Mouse (Mus musculus) adrenal gland, adult 2 months (tissue): ENCODE data around the gene Msmp. TPM values are rescaled to one million over a fixed set of nuclear protein-coding genes. Genes with fewer than 3 reads are reported as not detected.

ENCODE experiments used
- DNase-seq: peaks from one replicate; pipeline ENCODE4 v3.0.0; 2021
- long read RNA-seq: library from polyadenylated mRNA; stranded (forward); transcript quantifications from one replicate; pipeline ENCODE4 v2.0.0, GENCODE M21; 2021
- polyA plus RNA-seq: library from polyadenylated mRNA; depleted of rRNA; stranded (reverse); fragments of >200 nt; gene quantifications from 2 replicates; pipeline ENCODE4 v1.2.3, GENCODE M21; 2012; rRNA removed
- total RNA-seq, 2 experiments: library from RNA; stranded (reverse); gene quantifications; 2 replicates each; pipeline ENCODE4 v1.2.3; 2021

The Msmp gene
- total RNA-seq (1 to 10 TPM; 1.2 to 3.0 TPM), polyA plus RNA-seq (0.94 and 1.5 TPM in 2 replicates)
- long read RNA-seq, partial matches to known transcripts, result 0 of 3 reads
- long read RNA-seq, other reads (novel, unspliced or antisense), result 0 of 3 reads

GRCm38 (mm10) chr4:43584444-43585416 lies at the start of gene Msmp:
TSS of gene Msmp (minus strand) at chr4:43584494.
- DNase-seq, result peak; percentile 69

GRCm38 (mm10) chr4:43633736-43634135 lies 49.4 kb upstream of the Msmp start:
- no peak for DNase-seq

GRCm38 (mm10) chr4:43633296-43633695 lies 49.0 kb upstream of the Msmp start:
- DNase-seq, result no peak

DNA sequence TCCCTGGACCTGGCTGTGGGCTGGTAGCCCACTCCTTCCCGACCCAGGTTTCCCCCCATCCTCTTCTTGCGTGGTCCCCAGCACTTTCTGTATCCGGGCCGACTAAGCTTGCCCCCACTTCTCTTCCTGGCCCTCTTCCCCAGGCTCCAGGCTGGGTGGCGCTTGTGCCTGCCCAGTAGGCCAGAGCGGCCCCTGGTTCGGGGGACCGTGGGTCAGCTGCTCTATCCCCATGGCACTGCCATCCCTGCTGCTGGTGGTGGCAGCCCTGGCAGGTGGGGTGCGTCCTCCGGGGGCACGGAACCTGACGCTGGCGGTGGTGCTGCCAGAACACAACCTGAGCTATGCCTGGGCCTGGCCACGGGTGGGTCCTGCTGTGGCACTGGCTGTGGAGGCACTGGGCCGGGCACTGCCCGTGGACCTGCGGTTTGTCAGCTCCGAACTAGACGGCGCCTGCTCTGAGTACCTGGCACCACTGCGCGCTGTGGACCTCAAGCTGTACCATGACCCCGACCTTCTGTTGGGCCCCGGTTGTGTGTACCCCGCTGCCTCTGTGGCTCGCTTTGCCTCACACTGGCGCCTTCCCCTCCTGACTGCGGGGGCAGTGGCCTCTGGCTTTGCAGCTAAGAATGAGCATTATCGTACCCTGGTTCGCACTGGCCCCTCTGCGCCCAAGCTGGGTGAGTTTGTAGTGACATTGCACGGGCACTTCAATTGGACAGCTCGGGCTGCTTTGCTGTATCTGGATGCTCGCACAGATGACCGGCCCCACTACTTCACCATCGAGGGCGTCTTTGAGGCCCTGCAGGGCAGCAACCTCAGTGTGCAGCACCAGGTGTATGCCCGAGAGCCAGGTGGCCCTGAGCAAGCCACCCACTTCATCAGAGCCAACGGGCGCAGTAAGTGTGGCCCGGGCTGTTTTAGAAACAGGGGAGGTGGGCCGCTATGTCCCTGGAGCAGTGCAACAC lies 47.9 kb upstream of the Msmp start:
- peak; percentile 18 for DNase-seq

- DNase-seq, result peak; percentile 76
Measured at GRCm38 (mm10) chr4:43631046-43631955, 47.0 kb upstream of the Msmp start, which contains the start of gene Npr2. TSS of gene Npr2 (plus strand) at chr4:43631935.

GRCm38 (mm10) chr4:43630671-43631045 lies 46.4 kb upstream of the Msmp start:
- DNase-seq, result no peak

DNA sequence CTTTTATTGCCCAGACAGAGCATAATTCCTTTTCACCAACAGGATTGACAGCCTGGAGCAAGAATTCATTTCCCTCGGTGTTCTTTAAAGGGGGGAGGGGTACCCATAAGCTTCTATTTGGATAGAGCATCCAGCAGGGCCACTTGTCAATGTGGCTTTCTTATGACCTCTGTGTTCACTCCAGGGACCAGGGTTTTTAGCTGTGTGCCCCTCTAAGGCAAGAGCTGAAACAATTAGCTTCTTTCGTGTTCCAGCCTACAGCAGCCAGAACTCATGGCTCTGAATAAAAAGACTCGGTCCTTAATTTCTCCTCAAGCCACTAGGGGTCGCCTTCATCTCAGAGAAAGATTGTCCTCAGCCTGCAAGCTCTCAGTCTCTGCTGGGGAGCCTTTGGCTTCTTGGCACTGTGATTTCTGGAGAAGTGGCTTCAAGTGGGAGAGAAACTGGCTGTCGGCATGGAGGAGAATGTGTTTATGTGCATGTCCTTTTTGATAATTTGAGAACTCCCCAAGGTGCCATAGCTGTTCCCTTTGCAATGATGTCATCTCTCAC lies 45.8 kb upstream of the Msmp start:
- DNase-seq, result peak; percentile 84

DNA sequence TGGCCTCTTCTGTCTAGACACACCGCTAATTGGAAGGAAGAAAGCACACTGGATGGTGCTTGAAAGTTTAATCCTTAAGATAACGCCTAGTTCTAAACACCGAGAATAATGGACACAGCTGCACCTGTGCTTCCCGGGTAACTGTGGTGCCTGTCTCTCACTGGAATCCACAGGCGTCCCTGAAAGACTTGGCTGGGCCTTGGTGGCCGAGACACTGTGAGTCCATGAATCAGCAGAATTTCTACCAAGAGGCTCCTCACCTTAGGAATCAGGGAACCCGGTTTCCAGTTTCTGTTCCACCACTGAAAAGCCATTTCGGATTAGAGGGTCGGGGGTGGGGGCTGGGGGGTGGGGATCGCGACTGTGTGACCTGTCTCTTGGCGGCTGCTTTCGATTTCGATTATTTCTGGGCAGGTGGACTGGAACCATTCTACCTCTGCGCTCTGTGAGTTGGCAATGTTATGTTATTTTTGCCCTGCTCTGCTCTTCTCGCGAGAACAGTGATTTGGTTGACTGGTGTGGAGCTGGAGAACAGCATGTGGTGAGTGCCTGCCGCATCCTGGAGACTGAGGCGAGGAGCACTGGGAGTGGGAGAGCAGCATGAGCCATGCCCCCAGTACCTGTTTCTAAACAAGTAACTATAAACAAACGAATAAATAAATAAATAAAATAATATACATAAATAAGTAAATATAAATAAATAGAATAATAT lies 45.0 kb upstream of the Msmp start:
- no peak for DNase-seq

- peak; percentile 26 for DNase-seq
Measured at GRCm38 (mm10) chr4:43620146-43620778, 36.0 kb upstream of the Msmp start.

DNA sequence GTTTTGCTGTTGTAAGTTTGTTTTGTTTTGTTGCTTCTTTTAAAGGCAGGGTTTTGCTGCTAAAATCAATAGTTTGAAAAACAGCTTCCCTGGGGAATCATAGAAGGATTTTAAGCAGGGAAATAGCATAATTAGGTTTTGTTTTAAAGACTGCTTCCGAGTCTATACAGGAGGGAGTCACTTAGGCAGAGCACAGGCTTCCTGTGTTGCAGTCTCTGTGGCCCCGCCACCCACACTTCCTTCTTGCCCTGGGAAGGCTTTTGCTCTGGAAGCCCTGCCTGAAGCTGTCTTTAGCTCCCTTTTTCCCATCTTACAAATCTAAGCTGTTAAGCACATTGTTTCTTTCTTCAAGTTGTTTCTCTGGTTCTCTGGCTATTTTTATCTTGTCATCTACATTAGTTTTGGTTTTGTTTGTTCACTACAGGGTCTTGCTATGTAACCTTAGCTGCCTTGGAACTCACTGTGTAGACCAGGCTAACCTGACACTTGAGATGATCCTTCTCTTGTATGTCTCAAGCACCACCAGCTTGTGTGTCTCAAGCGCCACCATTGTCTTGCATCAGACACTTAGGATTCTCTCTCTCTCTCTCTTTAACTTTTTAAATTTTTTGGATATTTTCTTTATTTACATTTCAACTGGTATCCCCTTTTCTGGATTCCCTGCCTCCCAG lies 28.9 kb upstream of the Msmp start:
- DNase-seq, result peak; percentile 8

DNA sequence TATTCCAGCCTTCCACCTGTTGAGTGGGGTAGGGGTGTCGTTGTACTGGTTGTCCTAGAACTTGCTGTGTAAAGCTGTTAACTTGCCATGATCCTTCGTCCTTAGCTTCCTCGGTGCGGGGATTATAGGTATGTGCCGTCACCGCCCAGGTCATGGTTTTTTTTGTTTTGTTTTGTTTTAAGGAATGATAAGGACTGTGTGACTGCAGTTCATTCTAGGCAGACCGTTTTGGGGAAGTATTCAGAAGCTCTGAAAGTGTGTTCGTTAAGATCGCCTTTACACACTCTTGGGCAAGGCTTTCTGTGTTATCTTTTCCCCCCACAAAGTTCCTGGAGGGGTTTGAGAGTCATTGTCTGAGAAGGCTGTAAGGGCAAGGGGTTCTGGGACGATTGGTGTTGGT lies 28.2 kb upstream of the Msmp start:
- no peak for DNase-seq

- no peak for DNase-seq
Measured at GRCm38 (mm10) chr4:43604751-43605685, 20.7 kb upstream of the Msmp start.

DNA sequence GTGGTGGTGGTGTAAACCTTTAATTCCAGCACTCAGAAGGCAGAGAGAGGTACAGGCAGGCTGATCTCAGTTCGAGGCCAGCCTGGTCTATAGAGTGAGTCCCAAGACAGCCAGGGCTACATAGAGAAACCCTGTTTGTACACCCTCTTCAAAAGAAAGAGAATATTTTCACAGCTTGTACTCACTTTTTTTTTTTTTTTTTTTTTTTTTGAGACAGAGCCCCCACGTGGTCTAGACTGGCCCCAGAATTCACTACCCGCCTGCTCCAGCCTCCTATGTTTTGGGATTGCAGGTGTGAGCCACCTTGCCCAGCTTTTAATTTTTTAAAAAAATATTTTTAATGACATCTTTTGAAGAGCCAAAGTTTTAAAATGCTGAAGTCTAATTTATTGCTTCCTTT lies 19.8 kb upstream of the Msmp start:
- no peak for DNase-seq

- DNase-seq, result no peak
Measured at GRCm38 (mm10) chr4:43600195-43600934, 16.1 kb upstream of the Msmp start.

DNA sequence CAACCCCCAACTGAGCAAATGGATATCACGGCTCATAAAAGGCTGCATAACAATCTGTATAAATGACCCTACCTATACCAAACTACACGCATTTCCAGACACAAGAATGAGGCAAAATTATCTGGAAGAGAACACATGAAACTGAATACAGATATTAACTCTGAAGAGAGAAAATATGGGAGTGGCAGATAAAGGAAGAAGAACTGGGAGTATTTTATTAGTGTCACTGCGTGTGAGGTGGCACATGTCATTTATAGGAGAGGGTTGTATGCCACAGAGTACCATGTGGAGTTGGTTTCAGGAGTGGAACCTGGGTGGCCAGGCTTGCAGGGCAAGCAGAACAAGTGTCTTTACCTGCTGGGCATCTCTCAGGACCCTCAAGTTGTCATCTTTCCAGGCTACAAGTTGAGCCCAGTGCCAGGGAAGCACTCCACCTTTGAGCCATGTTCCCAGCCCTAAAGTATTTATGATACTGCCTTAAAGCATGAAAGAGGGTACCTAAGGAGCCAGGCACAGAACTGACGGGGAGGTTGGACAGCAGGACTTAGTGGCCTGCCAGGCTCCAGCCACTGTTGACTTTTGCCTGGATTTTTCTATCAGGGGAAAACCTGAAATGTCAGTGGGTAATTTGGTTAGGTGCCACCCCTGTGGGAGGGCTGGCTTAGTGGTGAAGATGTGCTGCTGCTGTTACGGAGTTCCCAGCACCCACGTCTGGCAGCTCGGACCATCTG lies 14.5 kb upstream of the Msmp start:
- DNase-seq, result no peak

DNA sequence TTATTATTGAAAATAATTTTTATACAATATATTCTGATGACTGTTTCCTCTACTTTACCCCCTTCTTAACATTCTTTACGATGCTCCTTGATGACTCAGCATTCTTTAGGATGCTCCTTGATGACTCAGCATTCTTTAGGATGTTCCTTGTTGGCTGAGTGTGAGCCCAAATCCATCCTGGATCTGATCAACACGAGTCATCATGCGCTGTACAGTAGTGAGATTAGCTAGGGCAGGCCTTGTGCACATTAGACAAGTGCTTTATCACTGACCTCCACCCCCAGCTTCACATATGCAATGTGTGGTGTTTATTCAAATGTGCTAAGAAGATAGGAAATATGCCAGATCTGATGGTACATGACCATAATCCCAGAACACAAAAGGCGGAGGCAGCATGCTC lies 13.9 kb upstream of the Msmp start:
- DNase-seq, result no peak
